Mouse (Mus musculus) lung, adult 2 months (tissue): ENCODE data around the gene Egfl8.

ENCODE experiments used
- CTCF ChIP-seq: fragments of 200-500 bp; IDR thresholded peaks from 2 replicates; pipeline ENCODE4 v1.5.1; 2011; ENCODE audit warnings: mild to moderate bottlenecking, low read length, control low read depth; ENCODE audit not compliant: insufficient read depth
- POLR2A ChIP-seq: fragments of 200-500 bp; IDR thresholded peaks from 2 replicates; pipeline ENCODE4 v1.6.1; 2011; ENCODE audit warnings: low read depth, mild to moderate bottlenecking, control low read depth, low read length, borderline replicate concordance; ENCODE audit errors: extremely low read depth

- TF ChIP-seq POLR2A (no peak), CTCF (no peak)
These were observed 32.5 kb upstream of the Egfl8 start for GRCm38 (mm10) chr17:34648141-34648890.
